Comparison of ENCODE assay signal across 8 mouse cellular contexts in the genomic region with DNA sequence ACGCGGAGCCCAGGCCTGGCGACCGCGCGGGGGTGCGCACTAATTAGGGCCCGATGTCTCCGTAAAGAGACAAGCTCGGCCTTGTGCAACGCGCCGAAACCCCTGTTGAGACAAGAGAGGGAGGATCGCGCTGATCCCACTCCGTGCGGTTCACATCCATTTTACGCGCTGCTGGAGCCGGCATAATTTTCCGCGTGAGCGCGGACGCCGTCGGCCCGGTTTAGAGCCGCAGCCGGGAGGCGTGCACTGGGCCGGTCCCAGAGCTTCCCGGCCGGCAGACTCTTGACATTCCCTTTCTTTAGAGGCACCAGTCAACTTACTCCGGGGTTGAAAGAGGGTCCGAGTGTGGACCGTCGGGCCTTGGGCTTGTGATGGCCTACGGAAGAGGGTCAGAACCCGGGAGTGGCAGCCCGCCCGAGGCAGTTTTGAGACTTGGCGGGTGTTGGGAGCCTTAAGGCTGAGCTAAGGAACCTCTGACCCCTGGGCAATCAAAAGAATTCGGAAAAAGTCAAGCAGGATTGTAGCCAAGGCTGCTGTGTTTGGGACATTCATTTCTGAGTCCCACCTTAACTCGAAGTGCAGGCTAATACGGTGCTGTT. TPM values are rescaled to one million over a fixed set of nuclear protein-coding genes. Genes with fewer than 3 reads are reported as not detected.
A peak's percentile ranks its signal among the peaks of the same experiment; 100 is the strongest.
DNase-seq lines count a peak whose midpoint lies in the region; ATAC-seq and TF ChIP-seq lines count a peak whose summit lies in the region.

No protein-coding gene starts in this region.

- H3K36me3 ChIP-seq in kidney, embryonic 14.5 days (ENCODE audit: control insufficient read depth, insufficient read depth, low read length) = no peaks in the 10 kb centered on the region
- H3K36me3 ChIP-seq in hindbrain, postnatal 0 days (ENCODE audit: insufficient read depth, low read length) = no peaks in the 10 kb centered on the region
- H3K36me3 ChIP-seq in midbrain, embryonic 13.5 days = no peaks in the 10 kb centered on the region

- under 1% methylated on average over 46 of the region's 46 CpGs for WGBS in kidney, embryonic 14.5 days
- under 1% methylated on average over 46 of the region's 46 CpGs for WGBS in hindbrain, postnatal 0 days
- under 1% methylated on average over 46 of the region's 46 CpGs for WGBS in midbrain, embryonic 13.5 days

- peak; percentile 62 for ATAC-seq in kidney, embryonic 14.5 days (ENCODE audit: low FRiP score, low TSS enrichment)
- no peak for ATAC-seq in hindbrain, postnatal 0 days
- ATAC-seq in midbrain, embryonic 13.5 days = peak; percentile 71

- H3K4me1 ChIP-seq in kidney, embryonic 14.5 days (ENCODE audit: control insufficient read depth, insufficient read depth, low read length) = peaks cover 9% of the 10 kb centered on the region; the same call in 1 of the 2 replicates
- no peaks in the 10 kb centered on the region for H3K4me1 ChIP-seq in hindbrain, postnatal 0 days (ENCODE audit: insufficient read depth, low read length)
- peaks cover 32% of the 10 kb centered on the region for H3K4me1 ChIP-seq in midbrain, embryonic 13.5 days (replicated peaks)

- 0 out of 2 replicates have a peak, but pooled peaks have one; percentile 17 for TF ChIP-seq CTCF in hindbrain, postnatal 0 days (IDR thresholded peaks at IDR 0.05; ENCODE audit: low read depth)

- H3K27ac ChIP-seq in kidney, embryonic 14.5 days (ENCODE audit: low read depth, low read length) = peak overlapping the region; percentile 89
- peak overlapping the region; percentile 93 for H3K27ac ChIP-seq in hindbrain, postnatal 0 days
- H3K27ac ChIP-seq in midbrain, embryonic 13.5 days = peak overlapping the region; percentile 96

- H3K9me3 ChIP-seq in kidney, embryonic 14.5 days (ENCODE audit: control insufficient read depth, low read length) = no peaks in the 10 kb centered on the region
- H3K9me3 ChIP-seq in hindbrain, postnatal 0 days (ENCODE audit: low read length) = no peaks in the 10 kb centered on the region
- H3K9me3 ChIP-seq in midbrain, embryonic 13.5 days = no peaks in the 10 kb centered on the region

- H3K27me3 ChIP-seq in kidney, embryonic 14.5 days (ENCODE audit: control insufficient read depth, insufficient read depth, low read length) = no peaks in the 10 kb centered on the region
- no peaks in the 10 kb centered on the region for H3K27me3 ChIP-seq in hindbrain, postnatal 0 days (ENCODE audit: insufficient read depth, low read length)
- peaks cover 31% of the 10 kb centered on the region for H3K27me3 ChIP-seq in midbrain, embryonic 13.5 days

- peak overlapping the region; percentile 51 for H3K9ac ChIP-seq in kidney, embryonic 14.5 days (ENCODE audit: low read depth, low read length)
- peak overlapping the region; percentile 60 for H3K9ac ChIP-seq in hindbrain, postnatal 0 days (replicated peaks; ENCODE audit: low read length)
- peak overlapping the region; percentile 67 for H3K9ac ChIP-seq in midbrain, embryonic 13.5 days (replicated peaks)

- DNase-seq in kidney, adult 11 months = no peak
- DNase-seq in c-Kit-positive CD71-positive TER-119-positive erythroid progenitor cells, embryonic 14.5 days (ENCODE audit: low spot score) = peak; percentile 38
- DNase-seq in hindbrain, postnatal 0 days (ENCODE audit: low spot score) = no peak
- DNase-seq in right cerebral cortex, postnatal 4 days = no peak
- no peak for DNase-seq in Muller cell, postnatal 12 days (ENCODE audit: inconsistent ontology term)
- DNase-seq in ovary, postnatal 36 days (ENCODE audit: low spot score) = no peak

- H3K4me2 ChIP-seq in kidney, embryonic 14.5 days (replicated peaks; ENCODE audit: low read depth, low read length) = peak overlapping the region; percentile 71
- H3K4me2 ChIP-seq in hindbrain, postnatal 0 days (ENCODE audit: low read depth, low read length) = peak overlapping the region; percentile 62
- H3K4me2 ChIP-seq in midbrain, embryonic 13.5 days (replicated peaks) = peak overlapping the region; percentile 62

- H3K4me3 ChIP-seq in kidney, embryonic 14.5 days (ENCODE audit: low read length) = peak overlapping the region; percentile 51
- peak overlapping the region; percentile 93 for H3K4me3 ChIP-seq in hindbrain, postnatal 0 days (ENCODE audit: low read length)
- peak overlapping the region; percentile 48 for H3K4me3 ChIP-seq in midbrain, embryonic 13.5 days (replicated peaks)

RNA-seq across cellular contexts. Expression of gene Tle4, which starts 0.9 kb away (rescaled TPM):
- 16.5 and 20.7 TPM in 2 replicates for polyA plus RNA-seq in kidney, embryonic 14.5 days (2014; fragmentation: Nextera tagmentation; extraction: Ambion mirVana)
- 38.9 and 44.4 TPM in 2 replicates for total RNA-seq in hindbrain, postnatal 0 days (2014; rRNA removed)
- polyA plus RNA-seq in hindbrain, postnatal 0 days (2015; fragmentation: Nextera tagmentation; extraction: Ambion mirVana) = 15.4 and 16.3 TPM in 2 replicates
- 35.4 and 36.1 TPM in 2 replicates for polyA plus RNA-seq in midbrain, embryonic 13.5 days (2015; fragmentation: Nextera tagmentation; extraction: Ambion mirVana)
